Mouse (Mus musculus) spleen, embryonic (tissue): ENCODE measurements around the gene Exosc1.

Experiments used
- CTCF ChIA-PET: fragments of 350-600 bp; sonication (Branson Sonifier 250); formaldehyde crosslinking; loops from one replicate; lab custom pipeline; 2022; lab: Charles Lee

Gene Exosc1

DNA sequence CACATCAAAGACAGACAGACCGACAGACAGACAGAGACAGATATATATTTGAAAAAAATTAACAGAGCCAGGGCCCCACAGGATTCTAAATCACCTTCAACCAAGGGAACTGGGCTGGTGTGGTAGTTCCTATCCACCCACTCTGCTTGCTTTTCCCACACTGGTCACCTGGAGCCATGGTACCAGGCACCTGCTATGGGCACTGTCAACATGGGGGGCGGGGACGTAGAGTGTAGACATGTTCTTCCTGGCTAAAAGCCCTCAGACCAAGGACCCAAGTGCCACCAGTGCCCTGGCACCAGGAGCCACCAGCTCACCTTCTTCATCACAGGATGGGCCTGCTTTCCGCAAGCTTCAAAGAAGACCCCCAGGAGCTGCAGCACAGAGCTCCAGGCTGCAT lies 51.4 kb downstream of the Exosc1 start:
- CTCF ChIA-PET = no interaction called here

DNA sequence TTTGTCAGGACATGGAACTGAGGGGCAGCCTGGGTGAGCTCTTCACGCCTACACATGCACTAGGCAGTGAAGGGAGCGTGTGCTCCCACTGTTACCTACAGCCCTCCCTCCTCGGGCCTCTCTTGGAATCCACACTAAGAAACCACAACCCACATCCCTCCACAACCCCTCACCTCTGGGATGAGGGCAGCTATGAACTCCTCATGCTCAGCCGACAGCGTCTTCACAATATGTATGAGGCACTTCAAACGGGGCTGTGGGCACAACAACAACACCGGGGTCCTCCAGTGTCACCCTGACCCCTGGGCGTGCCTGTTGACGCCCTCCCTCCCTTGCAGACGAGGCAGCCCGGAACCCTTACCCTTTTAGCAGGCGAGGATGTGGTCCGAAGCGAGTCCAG lies 58.9 kb downstream of the Exosc1 start:
- CTCF ChIA-PET = no interaction called here
